Mouse (Mus musculus) common myeloid progenitor, adult 5-6 weeks (primary cell): ENCODE data around the gene Cdh8. TPM values are rescaled to one million over a fixed set of nuclear protein-coding genes. Genes with fewer than 3 reads are reported as not detected.
"Not testable (repeated sequence)": the region's sequence is repeated elsewhere in the genome, so short reads cannot be mapped to it uniquely, and the experiment has no call there.

ENCODE experiments used
- ATAC-seq: replicated peaks from 2 replicates; pipeline ENCODE4 v1.8.0; 2016; ENCODE audit warnings: low read depth, mild to moderate bottlenecking, moderate TSS enrichment, inconsistent platforms; ENCODE audit not compliant: poor library complexity, severe bottlenecking
- total RNA-seq: library from RNA; stranded (forward); fragments of 200-1000, 187-1606 nt; gene quantifications from 2 replicates; pipeline ENCODE4 v1.2.3, GENCODE M21; 2017

The Cdh8 gene
- total RNA-seq, 1 experiment from 2014 or later: not detected

DNA sequence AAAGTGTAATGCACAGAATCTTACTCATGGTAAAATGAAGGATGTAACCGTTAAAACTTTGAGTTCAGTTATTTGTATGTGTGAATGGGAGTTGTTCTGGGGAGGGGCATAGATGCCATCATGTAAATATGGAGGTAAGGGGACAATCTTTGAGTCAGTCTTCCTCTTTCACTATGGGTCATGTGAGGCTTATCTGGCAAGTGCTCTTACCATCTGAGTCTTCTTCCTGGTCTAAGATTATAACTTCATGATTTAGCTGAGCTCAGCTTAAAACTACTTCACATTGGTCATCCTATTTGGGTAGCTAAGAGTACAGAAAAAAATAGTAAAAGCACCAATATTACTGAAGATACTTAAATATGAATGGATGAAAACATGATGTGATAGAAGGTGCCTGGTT is 126.1 kb downstream of the Cdh8 start:
- ATAC-seq: no peak

DNA sequence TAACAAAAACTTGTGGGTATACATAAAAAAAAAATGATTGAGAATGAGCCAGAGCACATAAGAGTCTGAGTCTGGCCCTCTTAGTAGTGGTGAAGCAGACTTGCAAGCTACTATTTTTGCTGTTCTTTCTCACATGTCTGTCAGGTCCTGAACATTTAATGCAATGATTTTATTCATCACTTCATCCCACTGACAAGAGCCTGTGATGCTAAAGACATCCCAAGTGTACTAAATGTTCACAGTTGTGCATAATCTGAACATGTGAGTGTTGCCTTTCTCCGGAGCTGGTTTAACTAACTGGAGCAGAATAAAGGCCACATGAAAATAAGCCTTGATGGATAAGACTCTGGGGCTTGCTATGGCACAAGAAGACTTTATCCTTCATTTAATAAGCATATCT is 131.2 kb downstream of the Cdh8 start:
- ATAC-seq: no peak

DNA sequence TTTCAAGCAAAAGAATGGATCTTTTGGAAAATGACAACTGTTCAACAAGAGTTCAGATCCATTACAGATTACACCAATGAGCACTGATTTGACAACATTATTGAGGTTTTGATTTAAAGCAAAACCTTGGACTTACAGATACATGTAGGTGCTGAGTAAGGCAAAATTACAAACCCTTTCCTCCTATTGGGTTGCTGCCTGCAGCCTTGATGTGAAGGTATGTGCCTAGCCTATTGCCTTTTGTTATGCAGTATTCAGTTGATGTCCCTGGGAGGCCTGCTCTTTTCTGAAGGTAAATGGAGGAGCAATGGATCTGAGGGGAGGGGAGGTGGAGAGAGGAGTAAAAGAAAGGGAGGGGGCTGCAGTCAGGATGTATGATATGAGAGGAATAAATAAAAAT is 135.9 kb downstream of the Cdh8 start:
- no peak for ATAC-seq

DNA sequence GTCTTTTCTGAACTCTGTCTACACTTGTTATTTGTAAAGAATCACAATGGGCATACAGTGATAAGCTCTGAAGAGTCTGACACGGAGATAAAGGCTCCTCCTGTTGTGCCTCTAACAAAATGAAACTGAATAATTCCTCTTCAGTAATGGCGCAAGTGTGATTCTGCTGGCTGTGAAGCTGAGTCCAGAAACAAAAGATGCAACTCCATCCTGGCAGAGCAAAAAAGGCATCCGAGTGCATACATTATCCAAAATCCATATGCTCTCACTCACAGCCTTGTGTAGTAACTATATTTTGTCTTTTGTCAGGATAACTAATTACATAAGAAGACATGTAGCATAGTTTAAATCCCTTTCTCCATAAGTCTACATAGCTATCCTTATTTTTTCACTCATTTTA is 149.1 kb downstream of the Cdh8 start:
- ATAC-seq: no peak

DNA sequence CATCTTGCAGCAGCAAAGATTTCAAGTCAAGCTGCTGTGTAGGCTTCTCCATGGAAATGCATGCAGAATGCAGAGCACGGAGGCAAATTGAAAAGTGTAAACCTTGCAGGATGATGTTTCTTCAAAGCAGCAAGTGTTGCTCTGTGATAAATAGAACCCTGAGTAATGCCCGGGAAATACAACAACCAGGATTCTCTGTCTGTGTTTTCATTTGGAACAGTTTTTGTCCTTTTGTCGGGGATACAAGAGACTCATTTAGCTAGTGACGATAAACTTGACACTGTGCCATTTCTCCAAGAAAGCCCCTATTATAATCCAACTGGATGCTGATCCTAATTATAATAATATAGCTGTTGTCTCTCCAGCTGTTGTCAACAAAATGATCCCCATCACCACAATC is 181.9 kb downstream of the Cdh8 start:
- no peak for ATAC-seq

DNA sequence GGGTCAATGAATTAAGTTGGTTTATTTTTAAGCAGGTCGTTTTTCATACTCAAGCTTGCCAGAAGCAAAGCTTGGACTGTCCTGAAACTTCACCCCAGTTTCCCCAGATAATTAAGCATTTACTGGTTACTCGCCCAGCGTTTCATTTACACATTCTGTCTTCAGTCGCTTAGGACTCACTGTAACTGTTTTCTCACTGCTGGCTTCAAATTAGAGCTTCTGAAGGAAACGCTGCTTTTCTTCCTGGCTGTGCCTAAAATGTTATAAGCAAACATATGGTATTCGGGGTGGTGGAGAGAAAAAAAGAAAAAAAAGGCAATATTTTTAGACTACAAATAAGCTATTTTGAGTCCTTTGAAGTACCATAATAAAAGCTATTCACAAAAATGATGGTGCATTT is 192.6 kb downstream of the Cdh8 start:
- no peak for ATAC-seq

DNA sequence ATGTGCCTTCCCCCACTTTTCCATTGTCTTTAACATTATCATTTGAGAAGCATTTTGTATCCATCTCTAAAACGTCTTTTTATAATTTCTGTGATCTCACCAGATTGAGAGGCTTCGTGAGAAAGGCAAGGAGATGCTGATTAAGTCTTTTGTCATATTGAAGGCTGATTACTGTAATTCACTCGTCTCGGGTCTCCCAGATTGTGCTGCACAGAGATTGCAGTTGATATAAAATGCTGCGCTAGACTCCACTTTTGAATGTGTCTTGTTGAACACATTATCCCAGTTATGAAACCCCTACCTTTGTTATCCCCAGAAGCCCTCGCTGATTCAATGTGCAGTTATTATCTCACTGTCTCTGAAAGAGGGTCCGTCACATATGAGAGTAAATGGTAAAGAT is 211.1 kb downstream of the Cdh8 start:
- ATAC-seq: no peak

DNA sequence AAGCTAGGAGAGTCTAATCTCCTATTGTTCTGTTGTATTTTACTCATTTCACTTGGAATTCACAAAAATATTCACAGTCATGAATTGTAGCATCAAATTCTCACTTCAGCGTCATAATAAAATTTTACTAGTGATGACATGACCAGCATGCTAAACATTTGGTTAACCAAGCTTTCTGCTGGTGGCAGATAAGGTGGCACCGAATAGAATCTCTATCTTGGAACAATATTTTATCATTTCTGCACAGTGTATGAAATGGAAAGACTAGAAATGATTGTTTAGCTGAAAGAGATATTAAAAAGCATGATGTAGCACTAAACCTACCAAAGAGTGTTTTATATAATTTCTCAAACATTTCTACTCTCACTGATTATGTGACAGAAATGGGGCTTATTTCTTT is 225.6 kb downstream of the Cdh8 start:
- ATAC-seq: no peak

DNA sequence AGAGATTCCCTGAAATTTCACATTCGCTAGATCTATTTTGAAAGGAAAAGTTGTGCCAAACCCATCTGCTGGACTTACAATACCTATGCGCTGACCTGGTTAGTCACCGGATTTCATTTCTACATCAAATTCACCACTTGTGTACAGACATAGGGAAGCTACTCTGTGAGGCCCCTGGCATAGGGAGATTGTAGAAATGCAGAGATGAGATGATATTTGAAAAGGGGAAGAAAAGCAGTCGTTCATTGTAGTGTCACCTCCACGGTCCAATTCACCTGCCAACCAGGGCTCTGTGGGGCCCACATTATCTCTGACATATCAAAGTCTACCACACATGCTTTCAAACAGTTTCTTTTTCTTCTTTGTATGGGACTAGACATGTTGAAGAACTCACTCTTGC is 229.4 kb downstream of the Cdh8 start:
- ATAC-seq: no peak

DNA sequence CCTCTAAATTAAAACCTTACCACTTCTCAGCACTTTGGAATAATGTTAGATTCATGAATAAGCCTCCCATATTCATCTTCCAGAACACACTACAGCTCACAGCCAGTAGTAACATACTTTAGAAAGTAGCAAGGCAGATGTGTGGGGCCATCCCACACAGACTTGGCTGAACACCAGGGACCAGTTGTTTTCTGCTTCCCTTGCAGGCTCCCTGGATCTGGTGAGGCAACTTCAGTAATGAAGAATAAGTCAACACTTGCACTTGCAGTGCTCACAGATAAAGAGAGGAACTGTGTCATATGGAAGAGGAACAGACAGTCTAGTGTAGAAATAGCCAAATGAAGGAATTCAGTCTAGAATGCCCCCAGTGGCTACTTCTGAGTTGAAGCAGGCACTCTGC is 232.1 kb downstream of the Cdh8 start:
- no peak for ATAC-seq

DNA sequence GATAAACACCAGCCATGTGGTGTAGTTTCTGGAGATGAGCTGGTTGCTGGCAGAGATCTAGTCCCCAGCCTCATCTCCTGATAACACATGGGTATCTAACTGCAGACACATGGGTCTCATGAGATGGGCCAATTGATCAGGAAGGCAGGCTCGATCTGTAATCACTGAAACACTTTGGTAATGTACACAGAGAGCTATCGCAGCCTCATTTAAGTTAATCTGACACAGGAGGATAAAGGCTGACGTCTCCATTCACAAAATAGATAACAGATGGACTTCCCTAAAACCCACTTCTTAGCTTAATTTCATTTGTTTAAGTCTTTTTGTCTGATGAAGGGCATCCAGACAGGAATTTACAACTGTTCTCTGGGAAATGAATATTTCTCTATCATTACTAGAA is 249.3 kb downstream of the Cdh8 start:
- ATAC-seq: no peak

DNA sequence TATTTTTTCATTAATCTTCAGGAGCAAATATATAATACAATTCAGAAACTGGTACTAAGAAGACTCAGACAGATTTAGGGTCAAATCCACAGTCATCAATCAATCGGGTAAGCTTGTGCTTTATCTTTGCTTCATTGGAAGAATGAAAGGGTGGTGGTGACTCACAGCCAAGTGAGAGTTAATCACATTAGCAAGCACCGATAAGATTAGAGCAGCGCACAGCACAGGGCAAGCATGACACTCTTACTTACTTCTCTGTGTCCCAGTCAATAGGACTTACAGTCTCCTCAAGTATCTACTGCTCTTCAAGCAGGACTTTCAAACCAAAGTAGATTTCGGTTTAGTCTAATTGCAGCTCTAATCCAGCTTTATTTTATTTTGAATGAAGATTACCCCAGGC is 254.6 kb downstream of the Cdh8 start:
- no peak for ATAC-seq

DNA sequence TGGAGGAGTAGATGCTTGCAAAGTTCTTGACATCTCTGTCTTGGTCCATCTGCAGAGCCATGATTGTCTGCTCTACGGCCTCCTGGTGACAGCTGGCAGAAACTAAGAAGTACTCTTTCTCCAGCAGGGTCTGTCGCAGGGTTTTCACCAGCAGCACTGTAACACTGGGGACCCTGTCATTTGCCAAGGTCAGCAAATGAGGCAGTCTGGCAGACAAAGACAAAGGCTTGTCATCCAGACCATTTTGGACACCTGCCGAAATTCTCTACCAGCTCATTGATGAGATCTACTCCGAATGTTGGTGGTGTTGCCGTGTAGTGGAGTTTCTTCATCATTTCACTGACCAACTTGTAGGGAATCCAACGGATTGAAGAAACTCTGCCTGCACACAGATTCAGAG is 270.8 kb downstream of the Cdh8 start:
- ATAC-seq: no peak

DNA sequence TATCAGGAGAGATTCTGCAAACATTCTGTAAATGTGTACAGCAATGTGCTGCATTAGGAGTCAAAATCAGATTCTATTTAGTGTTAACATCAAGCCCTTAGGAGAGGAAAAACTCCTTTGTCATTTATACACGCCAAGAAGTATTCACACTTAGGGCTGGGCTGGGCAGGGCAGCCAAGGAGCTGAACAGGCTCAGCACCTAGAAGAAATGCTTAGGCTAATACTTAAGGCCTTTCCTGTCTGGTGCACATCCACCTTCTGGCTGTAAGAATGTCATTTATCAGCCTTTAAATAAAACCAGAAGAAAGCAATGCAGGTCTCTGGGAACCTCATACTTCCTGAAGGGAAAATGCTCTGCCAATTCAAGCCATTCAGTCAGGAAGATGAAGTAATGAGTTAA is 271.5 kb downstream of the Cdh8 start:
- ATAC-seq: not testable (repeated sequence)

DNA sequence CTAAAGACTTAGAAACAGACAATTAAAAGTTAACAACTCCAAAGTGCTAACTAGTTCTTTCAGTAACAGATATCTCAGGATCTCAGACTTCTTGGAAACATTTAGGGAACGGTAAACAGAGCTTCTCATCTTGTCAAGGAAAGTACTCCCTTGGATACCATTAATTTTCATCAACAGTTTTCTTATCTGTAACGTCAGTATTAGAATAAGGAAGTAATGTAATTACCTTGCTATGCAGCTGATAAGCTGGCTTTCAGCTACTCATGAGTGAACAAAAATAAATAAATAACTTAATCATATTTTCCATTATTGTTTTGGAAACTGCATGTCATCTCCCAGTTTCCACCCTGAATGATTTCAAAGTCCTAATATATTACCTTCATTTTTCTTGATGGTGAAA is 317.8 kb downstream of the Cdh8 start:
- ATAC-seq: no peak

DNA sequence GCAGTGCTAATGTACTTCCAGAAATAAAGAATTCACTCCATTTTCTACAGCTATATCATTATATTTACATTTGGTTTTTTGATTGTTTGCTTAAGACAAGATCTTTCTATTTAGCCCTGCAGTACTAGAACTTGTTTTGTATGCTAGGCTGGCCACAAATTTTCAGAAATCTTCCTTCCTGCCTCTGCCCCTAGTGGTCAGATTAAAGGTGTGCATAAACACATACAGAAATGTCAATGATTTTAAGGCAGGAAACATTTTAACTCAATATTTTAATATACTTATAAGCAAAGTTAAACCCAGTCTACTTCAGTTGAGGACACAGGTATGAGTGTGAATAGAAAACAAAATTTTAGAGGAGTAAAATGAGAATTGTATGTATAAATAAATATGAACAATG is 364.9 kb downstream of the Cdh8 start:
- no peak for ATAC-seq

DNA sequence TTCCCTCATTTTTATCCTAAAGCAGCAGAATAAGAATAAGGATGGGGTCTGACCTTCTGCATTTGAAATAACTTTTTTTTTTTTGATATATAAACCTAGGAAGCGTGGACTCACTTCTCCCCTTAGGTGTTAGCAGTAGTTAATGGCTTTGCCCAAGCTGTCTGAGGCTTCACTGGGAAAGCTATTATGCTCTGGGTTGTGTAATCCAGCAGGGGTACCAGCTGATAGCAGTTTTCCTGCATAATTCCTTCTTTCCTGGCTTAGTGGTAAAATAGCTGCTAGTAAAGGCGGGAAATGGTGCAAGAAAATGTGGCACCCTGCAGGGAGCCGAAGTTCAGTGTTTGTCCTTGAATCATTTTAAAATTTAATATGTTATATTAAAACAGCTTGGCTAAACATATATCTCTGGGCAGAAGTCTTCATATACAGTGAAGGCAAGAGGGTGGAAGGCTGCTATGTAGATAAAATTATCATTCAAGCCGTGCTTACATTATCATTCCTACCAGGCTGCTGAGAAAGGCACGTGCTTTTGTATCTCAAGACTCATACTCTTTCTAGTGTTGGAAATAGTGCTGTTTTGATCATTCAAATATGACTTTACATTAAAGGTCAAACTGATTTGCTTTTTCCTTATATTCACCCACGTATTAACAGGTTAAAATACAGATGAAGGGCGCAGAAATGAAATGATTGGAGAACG is 367.5 kb downstream of the Cdh8 start:
- no peak for ATAC-seq

DNA sequence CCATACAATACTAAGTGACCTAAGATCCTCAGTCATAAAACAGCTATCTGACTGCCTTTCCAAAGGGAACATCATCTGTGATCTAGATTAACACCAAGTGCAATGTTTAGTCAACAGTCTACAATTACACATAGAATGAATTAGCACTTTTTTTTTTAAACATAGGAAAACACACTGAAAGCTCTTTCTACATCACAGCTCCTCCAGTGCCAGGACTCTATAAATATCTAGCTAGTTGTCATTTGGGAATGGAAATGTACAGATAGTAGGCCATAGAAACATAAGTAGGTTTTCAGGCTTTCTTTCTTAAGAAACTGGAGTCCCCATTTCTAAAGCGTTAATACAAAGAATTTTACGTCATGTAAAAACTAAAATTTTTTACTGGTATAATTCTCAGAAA is 375.8 kb downstream of the Cdh8 start:
- ATAC-seq: no peak

DNA sequence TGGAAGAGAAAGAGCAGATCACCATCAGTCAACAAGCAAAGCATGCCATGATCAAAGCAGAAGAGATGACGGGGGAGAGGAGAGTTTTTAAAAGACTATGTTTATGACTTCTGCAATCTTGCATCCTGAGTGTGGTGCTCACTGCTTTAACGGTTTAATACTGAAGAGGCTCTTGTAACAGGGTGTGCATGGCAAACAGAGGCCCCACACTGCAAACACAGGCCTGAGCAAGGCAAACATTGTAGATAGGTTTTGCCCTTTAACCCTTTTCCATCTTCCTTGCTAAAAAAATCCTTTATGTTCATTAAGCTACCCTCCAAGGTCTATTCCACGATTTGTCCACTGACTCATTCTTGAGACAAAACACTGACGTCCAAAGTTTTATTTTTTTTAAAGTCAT is 385.2 kb downstream of the Cdh8 start:
- no peak for ATAC-seq
